Mouse (Mus musculus) midbrain, embryonic 16.5 days (tissue): ENCODE data around the gene Isg20. TPM values are rescaled to one million over a fixed set of nuclear protein-coding genes. Genes with fewer than 3 reads are reported as not detected.

Source experiments
- ATAC-seq: fragments of 200-750 bp; cut with Nextera tagmentation; 2 replicates; pipeline ENCODE4 v1.8.0; 2017; ENCODE audit warnings: moderate TSS enrichment
- H3K27ac ChIP-seq: fragments of 300-500 bp; sonication (generic); 2 replicates; pipeline ENCODE4 v1.5.1; 2014; ENCODE audit warnings: mild to moderate bottlenecking, low read length, mixed read lengths
- H3K27me3 ChIP-seq: fragments of 300-500 bp; sonication (generic); 2 replicates; pipeline ENCODE4 v1.6.1; 2014; ENCODE audit warnings: low read depth, low read length, mixed read lengths; ENCODE audit not compliant: control insufficient read depth, insufficient read depth
- H3K36me3 ChIP-seq: fragments of 300-500 bp; sonication (generic); 2 replicates; pipeline ENCODE4 v1.6.1; 2014; ENCODE audit warnings: mild to moderate bottlenecking, low read length, moderate library complexity, mixed read lengths; ENCODE audit not compliant: control insufficient read depth, insufficient read depth
- H3K4me1 ChIP-seq: fragments of 300-500 bp; sonication (generic); 2 replicates; pipeline ENCODE4 v1.6.1; 2014; ENCODE audit warnings: mild to moderate bottlenecking, low read length, mixed read lengths; ENCODE audit not compliant: control insufficient read depth, insufficient read depth
- H3K4me2 ChIP-seq: fragments of 300-500 bp; sonication (generic); 2 replicates; pipeline ENCODE4 v1.6.1; 2014; ENCODE audit warnings: mild to moderate bottlenecking, low read length, mixed read lengths
- H3K4me3 ChIP-seq: fragments of 300-500 bp; sonication (generic); 2 replicates; pipeline ENCODE4 v1.5.1; 2014; ENCODE audit warnings: low read depth, mild to moderate bottlenecking, low read length, moderate library complexity, mixed read lengths
- H3K9ac ChIP-seq: fragments of 300-500 bp; sonication (generic); 2 replicates; pipeline ENCODE4 v1.6.1; 2014; ENCODE audit warnings: low read depth, low read length, mixed read lengths
- H3K9me3 ChIP-seq: fragments of 300-500 bp; sonication (generic); replicated peaks from 2 replicates; pipeline ENCODE4 v1.6.1; 2014; ENCODE audit warnings: mild to moderate bottlenecking, low read length, mixed read lengths; ENCODE audit not compliant: control insufficient read depth, poor library complexity, severe bottlenecking
- WGBS: fragments of 180-500 bp; shearing (Covaris S2); extraction: QIAGEN DNeasy Blood & Tissue Kit; methylation state at CpG from one replicate; pipeline ENCODE4 v1.1.7; 2014; 5-methylcytosine and 5-hydroxymethylcytosine counted together
- polyA plus RNA-seq: library from polyadenylated mRNA; unstranded; fragments of >200 nt; fragmentation: Nextera tagmentation; extraction: Ambion mirVana; gene quantifications from 2 replicates; pipeline ENCODE4 v1.2.1, GENCODE M21; 2015

The Isg20 gene
- polyA plus RNA-seq, 1 experiment from 2014 or later, result 2.7 TPM

- H3K9ac ChIP-seq, result peak overlapping the region; percentile 80
- peaks cover 20% of the 10 kb centered on the region for H3K4me1 ChIP-seq
- H3K36me3 ChIP-seq, result no peaks in the 10 kb centered on the region
- H3K4me2 ChIP-seq, result peak overlapping the region; percentile 70
- H3K9me3 ChIP-seq, result no peaks in the 10 kb centered on the region
- no peaks in the 10 kb centered on the region for H3K27me3 ChIP-seq
- WGBS, result 52% methylated on average over 13 of the region's 13 CpGs
- no peak for ATAC-seq
- peak overlapping the region; percentile 99 for H3K4me3 ChIP-seq
- peak overlapping the region; percentile 63; the same call in 1 of the 2 replicates for H3K27ac ChIP-seq
Measured at GRCm38 (mm10) chr7:78895021-78895652, 18.1 kb upstream of the Isg20 start.

GRCm38 (mm10) chr7:78895653-78896333, 17.4 kb upstream of the Isg20 start, which contains the start of gene Aen:
Aen (plus strand) TSS chr7:78895854.
- Histone ChIP-seq H3K27me3 (no peaks in the 10 kb centered on the region), H3K4me3 (peak within 1 kb of the TSS; percentile 99), H3K36me3 (no peaks in the 10 kb centered on the region), H3K4me2 (peak within 1 kb of the TSS; percentile 70), H3K27ac (peak within 1 kb of the TSS; percentile 63; the same call in 1 of the 2 replicates), H3K9ac (peak within 1 kb of the TSS; percentile 80), H3K9me3 (no peaks in the 10 kb centered on the region), H3K4me1 (peaks cover 18% of the 10 kb centered on the region)
- peak; percentile 97 for ATAC-seq
- WGBS, result under 1% methylated on average over 53 of the region's 53 CpGs

- no peak overlapping the region for H3K4me3 ChIP-seq
- ATAC-seq, result no peak
- no peak overlapping the region for H3K4me2 ChIP-seq
- H3K9ac ChIP-seq, result no peak overlapping the region
- 98% methylated on average over 3 of the region's 3 CpGs for WGBS
- no peaks in the 10 kb centered on the region for H3K9me3 ChIP-seq
- peaks cover 5% of the 10 kb centered on the region for H3K36me3 ChIP-seq
- H3K27ac ChIP-seq, result no peak overlapping the region
- H3K4me1 ChIP-seq, result peaks cover 18% of the 10 kb centered on the region
- no peaks in the 10 kb centered on the region for H3K27me3 ChIP-seq
Measured at GRCm38 (mm10) chr7:78897567-78897966, 15.7 kb upstream of the Isg20 start.

- no peak overlapping the region for H3K27ac ChIP-seq
- ATAC-seq, result no peak
- WGBS, result 95% methylated on average over 6 of the region's 6 CpGs
- H3K4me2 ChIP-seq, result no peak overlapping the region
- H3K36me3 ChIP-seq, result peaks cover 18% of the 10 kb centered on the region
- no peaks in the 10 kb centered on the region for H3K9me3 ChIP-seq
- no peaks in the 10 kb centered on the region for H3K27me3 ChIP-seq
- H3K4me1 ChIP-seq, result no peaks in the 10 kb centered on the region
- no peak overlapping the region for H3K4me3 ChIP-seq
- no peak overlapping the region for H3K9ac ChIP-seq
Measured at GRCm38 (mm10) chr7:78903174-78903870, 9.9 kb upstream of the Isg20 start.

GRCm38 (mm10) chr7:78904175-78904574, 9.0 kb upstream of the Isg20 start:
- Histone ChIP-seq H3K4me3 (no peak overlapping the region), H3K4me1 (no peaks in the 10 kb centered on the region), H3K27ac (no peak overlapping the region), H3K27me3 (no peaks in the 10 kb centered on the region), H3K36me3 (peaks cover 19% of the 10 kb centered on the region), H3K9ac (no peak overlapping the region), H3K9me3 (no peaks in the 10 kb centered on the region), H3K4me2 (no peak overlapping the region)
- WGBS, result 100% methylated on average over 2 of the region's 2 CpGs
- ATAC-seq, result no peak

- no peak overlapping the region for H3K4me3 ChIP-seq
- H3K9ac ChIP-seq, result no peak overlapping the region
- H3K27me3 ChIP-seq, result no peaks in the 10 kb centered on the region; the same call in 1 of the 2 replicates
- peaks cover 9% of the 10 kb centered on the region; the same call in 1 of the 2 replicates for H3K4me1 ChIP-seq
- H3K36me3 ChIP-seq, result peaks cover 11% of the 10 kb centered on the region
- 87% methylated on average over 6 of the region's 6 CpGs for WGBS
- no peaks in the 10 kb centered on the region for H3K9me3 ChIP-seq
- ATAC-seq, result no peak
- no peak overlapping the region for H3K4me2 ChIP-seq
- no peak overlapping the region for H3K27ac ChIP-seq
Measured at GRCm38 (mm10) chr7:78909026-78909425, 4.2 kb upstream of the Isg20 start.

GRCm38 (mm10) chr7:78910336-78911098, 2.7 kb upstream of the Isg20 start:
- ATAC-seq, result peak; percentile 27; the same call in 1 of the 2 replicates
- peaks cover 10% of the 10 kb centered on the region; the same call in 1 of the 2 replicates for H3K4me1 ChIP-seq
- no peak overlapping the region for H3K27ac ChIP-seq
- H3K9me3 ChIP-seq, result no peaks in the 10 kb centered on the region
- no peak overlapping the region for H3K4me3 ChIP-seq
- WGBS, result 39% methylated on average over 6 of the region's 6 CpGs
- H3K36me3 ChIP-seq, result peaks cover 11% of the 10 kb centered on the region
- no peak overlapping the region for H3K9ac ChIP-seq
- no peak overlapping the region for H3K4me2 ChIP-seq
- no peaks in the 10 kb centered on the region; the same call in 1 of the 2 replicates for H3K27me3 ChIP-seq

- H3K4me3 ChIP-seq, result no peak overlapping the region
- H3K9me3 ChIP-seq, result no peaks in the 10 kb centered on the region
- no peak overlapping the region for H3K27ac ChIP-seq
- H3K27me3 ChIP-seq, result no peaks in the 10 kb centered on the region; the same call in 1 of the 2 replicates
- peaks cover 10% of the 10 kb centered on the region; the same call in 1 of the 2 replicates for H3K4me1 ChIP-seq
- no peak for ATAC-seq
- H3K36me3 ChIP-seq, result peaks cover 11% of the 10 kb centered on the region
- 88% methylated on average over 4 of the region's 4 CpGs for WGBS
- H3K4me2 ChIP-seq, result no peak overlapping the region
- H3K9ac ChIP-seq, result no peak overlapping the region
Measured at GRCm38 (mm10) chr7:78911209-78911608, 2.0 kb upstream of the Isg20 start.
